Mouse (Mus musculus) CH12.LX (cell line): Measurements from ENCODE around the gene Ndufb10. TPM values are rescaled to one million over a fixed set of nuclear protein-coding genes. Genes with fewer than 3 reads are reported as not detected.

Experiments used
- DNase-seq: peaks from one replicate; pipeline ENCODE4 v3.0.0-alpha.2; 2013; ENCODE audit errors: extremely low read depth
- H3K27ac ChIP-seq: 2 replicates; pipeline ENCODE4 v1.5.1; 2012; ENCODE audit warnings: low read depth, mild to moderate bottlenecking, control low read depth, moderate library complexity; ENCODE audit not compliant: insufficient read depth
- H3K27me3 ChIP-seq: replicated peaks from 2 replicates; pipeline ENCODE3; 2012; ENCODE audit warnings: inconsistent platforms
- H3K36me3 ChIP-seq, 2 experiments: replicated peaks in 1 of 2; 2 replicates each; pipeline versions ENCODE3 to v1.6.1; 2012; ENCODE audit warnings: inconsistent platforms in 1 of 2, low read length in 1 of 2, mild to moderate bottlenecking in 1 of 2, mixed read lengths in 1 of 2, moderate library complexity in 1 of 2; ENCODE audit not compliant: control insufficient read depth in 1 of 2, insufficient read depth in 1 of 2
- H3K4me1 ChIP-seq, 2 experiments: 2 replicates each; pipeline ENCODE4 v1.6.1; 2012; ENCODE audit warnings: inconsistent platforms in 1 of 2, moderate library complexity in 1 of 2; ENCODE audit not compliant: insufficient read depth in 2 of 2, control insufficient read depth in 1 of 2
- H3K4me2 ChIP-seq: 2 replicates; pipeline ENCODE4 v1.6.1; 2012; ENCODE audit warnings: low read depth, mild to moderate bottlenecking, control low read depth; ENCODE audit not compliant: poor library complexity, insufficient read depth, severe bottlenecking
- H3K4me3 ChIP-seq, 3 experiments: fragments of 150-350 bp in 1 of 3; sonication (generic) in 1 of 3; replicated peaks in 1 of 3; 2 replicates each; pipeline versions ENCODE3 to v1.5.1; 2011 to 2012; ENCODE audit warnings: low read depth in 2 of 3, low read length in 2 of 3, mild to moderate bottlenecking in 2 of 3, moderate library complexity in 2 of 3, control low read depth in 1 of 3, improper control_type of control experiment in 1 of 3, inconsistent platforms in 1 of 3, mixed read lengths in 1 of 3; ENCODE audit not compliant: poor library complexity in 1 of 3
- H3K79me2 ChIP-seq: replicated peaks from 2 replicates; pipeline ENCODE4 v1.6.1; 2012; ENCODE audit warnings: mild to moderate bottlenecking, moderate library complexity; ENCODE audit not compliant: control insufficient read depth, poor library complexity, insufficient read depth, severe bottlenecking; ENCODE audit errors: extremely low read depth
- H3K9ac ChIP-seq: 2 replicates; pipeline ENCODE4 v1.6.1; 2012; ENCODE audit warnings: low read depth, mild to moderate bottlenecking, control low read depth, moderate library complexity; ENCODE audit not compliant: insufficient read depth
- H3K9me3 ChIP-seq: replicated peaks from 2 replicates; pipeline ENCODE3; 2012; ENCODE audit warnings: low read length, inconsistent platforms, mixed read lengths
- CTCF ChIP-seq, 2 experiments: IDR thresholded peaks in 1 of 2; conservative IDR thresholded peaks in 1 of 2; 2 replicates each; pipeline ENCODE4 v1.5.1; 2011 to 2012; ENCODE audit warnings: low read depth in 2 of 2, low read length in 2 of 2, improper control_type of control experiment in 1 of 2, inconsistent platforms in 1 of 2, mild to moderate bottlenecking in 1 of 2, moderate library complexity in 1 of 2
- GABPA ChIP-seq: IDR thresholded peaks from 2 replicates; pipeline ENCODE4 v1.6.1; 2012; ENCODE audit warnings: low read depth, low read length, improper control_type of control experiment, inconsistent platforms; ENCODE audit not compliant: insufficient replicate concordance
- HCFC1 ChIP-seq: IDR thresholded peaks from 2 replicates; pipeline ENCODE4 v1.6.1; 2012; ENCODE audit warnings: low read depth, mild to moderate bottlenecking, inconsistent platforms, low read length, improper control_type of control experiment
- KAT2A ChIP-seq: IDR thresholded peaks from 2 replicates; pipeline ENCODE4 v1.6.1; 2012; ENCODE audit warnings: low read length, improper control_type of control experiment, inconsistent platforms; ENCODE audit not compliant: insufficient replicate concordance
- MAX ChIP-seq: IDR thresholded peaks from 2 replicates; pipeline ENCODE4 v1.6.1; 2011; ENCODE audit warnings: low read length, improper control_type of control experiment
- MYC ChIP-seq: IDR thresholded peaks from 2 replicates; pipeline ENCODE4 v1.6.1; 2011; ENCODE audit warnings: low read depth, mild to moderate bottlenecking, improper control_type of control experiment, low read length
- RAD21 ChIP-seq: IDR thresholded peaks from 2 replicates; pipeline ENCODE4 v1.6.1; 2011; ENCODE audit warnings: low read depth, mild to moderate bottlenecking, low read length, improper control_type of control experiment, moderate library complexity
- RCOR1 ChIP-seq: conservative IDR thresholded peaks from 2 replicates; pipeline ENCODE4 v1.6.1; 2012; ENCODE audit warnings: low read depth, mild to moderate bottlenecking, inconsistent platforms, low read length, improper control_type of control experiment
- SMC3 ChIP-seq: IDR thresholded peaks from 2 replicates; pipeline ENCODE4 v1.6.1; 2011; ENCODE audit warnings: low read depth, low read length, improper control_type of control experiment
- USF2 ChIP-seq: conservative IDR thresholded peaks from 2 replicates; pipeline ENCODE4 v1.6.1; 2011; ENCODE audit warnings: low read depth, low read length, improper control_type of control experiment
- ZKSCAN1 ChIP-seq: IDR thresholded peaks from 2 replicates; pipeline ENCODE4 v1.6.1; 2012; ENCODE audit warnings: low read depth, inconsistent platforms, low read length, improper control_type of control experiment, borderline replicate concordance
- ZNF384 ChIP-seq: IDR thresholded peaks from 2 replicates; pipeline ENCODE4 v1.6.1; 2012; ENCODE audit warnings: low read depth, low read length, improper control_type of control experiment, inconsistent platforms
- dilution Hi-C: fragments of 300-500 bp; cut with MboI; formaldehyde crosslinking; loops from 2 replicates; pipeline ENCODE4 v1.14.3; 2020; ENCODE audit warnings: low sequenced_read_pairs; ENCODE audit not compliant: extremely low pct_unique_long_range_greater_than_20kb, extremely low pct_ligation_motif_present
- in situ Hi-C: fragments of 300-500 bp; cut with MboI; formaldehyde crosslinking; loops from 3 replicates; pipeline ENCODE4 v1.14.3; 2019; ENCODE audit warnings: low sequenced_read_pairs, low pct_ligation_motif_present, low pct_unique_long_range_greater_than_20kb, mixed read lengths
- polyA plus RNA-seq: library from polyadenylated mRNA; unstranded; fragments of >175 nt; gene quantifications from 2 replicates; pipeline ENCODE4 v1.2.1, GENCODE M21; 2012; ENCODE audit warnings: low read depth; ENCODE audit not compliant: insufficient read length
- total RNA-seq, 2 experiments: library from RNA; depleted of rRNA; stranded (reverse); fragments of 300-350 nt in 1 of 2; fragments of >200 nt in 1 of 2; gene quantifications; 2 replicates each; pipeline ENCODE4 v1.2.3; 2012 to 2014

Ndufb10 gene
- total and polyA plus RNA-seq, 3 experiments: 136 to 207 (median 188) TPM

- H3K4me1 ChIP-seq: peaks cover 6 to 24% of the 10 kb centered on the region in 2 experiments
- peaks cover 86% of the 10 kb centered on the region for H3K27me3 ChIP-seq
- H3K4me3 ChIP-seq: no peak overlapping the region
- no peak overlapping the region for H3K9ac ChIP-seq
- no peak for TF ChIP-seq HCFC1
- no peaks in the 10 kb centered on the region for H3K79me2 ChIP-seq
- no peak overlapping the region for H3K4me2 ChIP-seq
- dilution Hi-C loops (no loop called here), in situ Hi-C loops (no loop called here)
- no peak overlapping the region for H3K27ac ChIP-seq
- no peak for DNase-seq
- H3K9me3 ChIP-seq: no peaks in the 10 kb centered on the region
- no peaks in the 10 kb centered on the region for H3K36me3 ChIP-seq
These were observed 27.2 kb upstream of the Ndufb10 start for GRCm38 (mm10) chr17:24751528-24751927.

GRCm38 (mm10) chr17:24746986-24747385, 22.7 kb upstream of the Ndufb10 start:
- Histone ChIP-seq H3K79me2 (no peaks in the 10 kb centered on the region), H3K4me1 (peaks cover 0 to 10% of the 10 kb centered on the region in 2 experiments; a peak in 1 of 4 replicates), H3K4me2 (no peak overlapping the region), H3K27me3 (peaks cover 52% of the 10 kb centered on the region), H3K4me3 (no peak overlapping the region), H3K36me3 (peaks cover 2 to 12% of the 10 kb centered on the region in 2 experiments), H3K9ac (no peak overlapping the region), H3K9me3 (no peaks in the 10 kb centered on the region), H3K27ac (no peak overlapping the region)
- no peak for TF ChIP-seq USF2
- no peak for TF ChIP-seq GABPA
- TF ChIP-seq KAT2A: no peak
- TF ChIP-seq ZKSCAN1: no peak
- no peak for DNase-seq
- dilution Hi-C loops: no loop called here
- in situ Hi-C loops: no loop called here

- TF ChIP-seq ZNF384: no peak
- peak; percentile 72; the same call in 1 of the 2 replicates for TF ChIP-seq MYC
- no peak for TF ChIP-seq RCOR1
- TF ChIP-seq RAD21: peak; percentile 97
- TF ChIP-seq MAX: peak; percentile 49; the same call in 1 of the 2 replicates
- peak; percentile 88 for TF ChIP-seq SMC3
- peak; percentile 78 to 96 for TF ChIP-seq CTCF (conservative IDR thresholded peaks at IDR 0.05 in 1 of 2, IDR thresholded peaks at IDR 0.05 in 1 of 2; ENCODE audit: low read depth in 2 of 2, low read length in 2 of 2)
- H3K9me3 ChIP-seq: no peaks in the 10 kb centered on the region
- H3K4me2 ChIP-seq: no peak overlapping the region
- H3K4me3 ChIP-seq: no peak overlapping the region
- dilution Hi-C loops: no loop called here
- no peaks in the 10 kb centered on the region for H3K79me2 ChIP-seq
- H3K27me3 ChIP-seq: peaks cover 41% of the 10 kb centered on the region
- no peak overlapping the region for H3K27ac ChIP-seq
- peak; percentile 90 for DNase-seq
- H3K36me3 ChIP-seq: peaks cover 2 to 22% of the 10 kb centered on the region in 2 experiments
- in situ Hi-C loops: no loop called here
- H3K4me1 ChIP-seq: peaks cover 0 to 10% of the 10 kb centered on the region in 2 experiments; a peak in 1 of 4 replicates
- no peak overlapping the region for H3K9ac ChIP-seq
These were observed 21.5 kb upstream of the Ndufb10 start for GRCm38 (mm10) chr17:24745526-24746497.
